Mouse (Mus musculus) embryonic fibroblast, embryonic 13.5 days (primary cell): ENCODE measurements around the gene Mcf2l.

Experiments
- CTCF ChIP-seq: IDR thresholded peaks from 2 replicates; pipeline ENCODE4 v1.5.1; 2011; ENCODE audit warnings: mild to moderate bottlenecking, control low read depth, low read length, moderate library complexity, borderline replicate concordance; ENCODE audit not compliant: insufficient read depth
- POLR2A ChIP-seq: IDR thresholded peaks from 2 replicates; pipeline ENCODE4 v1.6.1; 2011; ENCODE audit warnings: low read depth, mild to moderate bottlenecking, control low read depth, low read length, moderate library complexity

GRCm38 (mm10) chr8:12883051-12884004, 9.7 kb downstream of the Mcf2l start:
- TF ChIP-seq POLR2A (no peak), CTCF (no peak)
